Comparison of ENCODE assay signal across 10 mouse cellular contexts in genomic region chr9:15627384-15627783, GRCm38 (mm10). TPM values are rescaled to one million over a fixed set of nuclear protein-coding genes. Genes with fewer than 3 reads are reported as not detected.
DNase-seq lines count a peak whose midpoint lies in the region; ATAC-seq lines count a peak whose summit lies in the region.
"Had no signal": no experiment of that assay in that cellular context is flagged by ENCODE, and none has a peak within 500 bp of the region (broad histone marks: within the 10 kb centered on the region; RNA-seq: fewer than 3 reads in every experiment).

No protein-coding gene starts in this region.

- H3K4me3 ChIP-seq in heart, embryonic 16.5 days (ENCODE audit: low read length) = peak overlapping the region; percentile 46
- peak overlapping the region; percentile 34 for H3K4me3 ChIP-seq in embryonic facial prominence, embryonic 12.5 days
- peak overlapping the region; percentile 38 for H3K4me3 ChIP-seq in hindbrain, embryonic 16.5 days (ENCODE audit: low read length)
- H3K4me3 ChIP-seq in midbrain, embryonic 13.5 days (replicated peaks) = peak overlapping the region; percentile 41
- H3K4me3 ChIP-seq: myocyte had no signal

- WGBS in heart, embryonic 16.5 days = 20% methylated on average over 5 of the region's 5 CpGs
- 14% methylated on average over 5 of the region's 5 CpGs for WGBS in embryonic facial prominence, embryonic 12.5 days
- WGBS in hindbrain, embryonic 16.5 days = 14% methylated on average over 5 of the region's 5 CpGs
- WGBS in midbrain, embryonic 13.5 days = 10% methylated on average over 5 of the region's 5 CpGs

- DNase-seq in heart, postnatal 36 days = no peak
- DNase-seq in layer of hippocampus, adult 18-20 months (ENCODE audit: low spot score in 2 of 2) = no peak
- DNase-seq in urinary bladder, adult 2 months (ENCODE audit: low spot score) = no peak
- DNase-seq in frontal cortex, postnatal 36 days (ENCODE audit: low spot score in 2 of 2) = no peak

- intact Hi-C loops in heart, postnatal 36 days (cut with DNase I) = no loop called here

- H3K4me1 ChIP-seq in heart, embryonic 16.5 days (ENCODE audit: control insufficient read depth, insufficient read depth, low read length) = peaks cover 4% of the 10 kb centered on the region
- H3K4me1 ChIP-seq in embryonic facial prominence, embryonic 12.5 days = peaks cover 7% of the 10 kb centered on the region
- peaks cover 8% of the 10 kb centered on the region for H3K4me1 ChIP-seq in hindbrain, embryonic 16.5 days (ENCODE audit: control insufficient read depth, insufficient read depth, low read depth, low read length)
- H3K4me1 ChIP-seq in midbrain, embryonic 13.5 days (replicated peaks) = peaks cover 8% of the 10 kb centered on the region

- H3K27ac ChIP-seq in heart, embryonic 16.5 days (ENCODE audit: low read length) = no peak overlapping the region
- H3K27ac ChIP-seq in embryonic facial prominence, embryonic 12.5 days = no peak overlapping the region
- no peak overlapping the region for H3K27ac ChIP-seq in hindbrain, embryonic 16.5 days (ENCODE audit: low read depth, low read length)
- no peak overlapping the region for H3K27ac ChIP-seq in midbrain, embryonic 13.5 days

- peak overlapping the region; percentile 70 for H3K4me2 ChIP-seq in heart, embryonic 16.5 days (ENCODE audit: low read depth, low read length)
- H3K4me2 ChIP-seq in embryonic facial prominence, embryonic 12.5 days (replicated peaks) = peak overlapping the region; percentile 73
- H3K4me2 ChIP-seq in hindbrain, embryonic 16.5 days (ENCODE audit: low read length) = peak overlapping the region; percentile 68
- peak overlapping the region; percentile 72 for H3K4me2 ChIP-seq in midbrain, embryonic 13.5 days (replicated peaks)

- H3K9ac ChIP-seq in heart, embryonic 16.5 days (ENCODE audit: low read length) = peak overlapping the region; percentile 33; the same call in 1 of the 2 replicates
- peak overlapping the region; percentile 56; the same call in 1 of the 2 replicates for H3K9ac ChIP-seq in embryonic facial prominence, embryonic 12.5 days
- H3K9ac ChIP-seq in hindbrain, embryonic 16.5 days (ENCODE audit: low read depth, low read length) = peak overlapping the region; percentile 60
- H3K9ac ChIP-seq in midbrain, embryonic 13.5 days (replicated peaks) = 0 out of 2 replicates have a peak overlapping the region, but pooled peaks have one; percentile 51

- H3K9me3 ChIP-seq in heart, embryonic 16.5 days (replicated peaks; ENCODE audit: control insufficient read depth, low read length) = no peaks in the 10 kb centered on the region
- H3K9me3 ChIP-seq in embryonic facial prominence, embryonic 12.5 days = no peaks in the 10 kb centered on the region
- no peaks in the 10 kb centered on the region for H3K9me3 ChIP-seq in hindbrain, embryonic 16.5 days (ENCODE audit: control insufficient read depth, low read length)
- no peaks in the 10 kb centered on the region for H3K9me3 ChIP-seq in midbrain, embryonic 13.5 days

- H3K36me3 ChIP-seq in heart, embryonic 16.5 days (ENCODE audit: control insufficient read depth, insufficient read depth) = no peaks in the 10 kb centered on the region
- no peaks in the 10 kb centered on the region for H3K36me3 ChIP-seq in embryonic facial prominence, embryonic 12.5 days
- no peaks in the 10 kb centered on the region for H3K36me3 ChIP-seq in hindbrain, embryonic 16.5 days (ENCODE audit: control insufficient read depth, insufficient read depth, low read length)
- no peaks in the 10 kb centered on the region for H3K36me3 ChIP-seq in midbrain, embryonic 13.5 days

- no peak for ATAC-seq in heart, embryonic 16.5 days (replicated peaks; ENCODE audit: extremely low read depth, insufficient read depth, low FRiP score)
- ATAC-seq in embryonic facial prominence, embryonic 12.5 days (ENCODE audit: insufficient number of reproducible peaks, insufficient read depth, low FRiP score, low TSS enrichment) = no peak
- ATAC-seq in hindbrain, embryonic 16.5 days = peak; percentile 34
- ATAC-seq in midbrain, embryonic 13.5 days = peak; percentile 49

- H3K27me3 ChIP-seq in heart, embryonic 16.5 days (ENCODE audit: control insufficient read depth, insufficient read depth, low read length) = peaks cover 3% of the 10 kb centered on the region
- peaks cover 4% of the 10 kb centered on the region; the same call in 1 of the 2 replicates for H3K27me3 ChIP-seq in embryonic facial prominence, embryonic 12.5 days
- H3K27me3 ChIP-seq in hindbrain, embryonic 16.5 days (replicated peaks; ENCODE audit: control insufficient read depth, insufficient read depth, low read length) = no peaks in the 10 kb centered on the region
- H3K27me3 ChIP-seq in midbrain, embryonic 13.5 days = no peaks in the 10 kb centered on the region; the same call in 1 of the 2 replicates
- H3K27me3 ChIP-seq: CH12.LX had no signal

RNA-seq across cellular contexts. Expression of gene Deup1, which starts 0.3 kb away (rescaled TPM):
- 1.5 and 2.5 TPM in 2 replicates for polyA plus RNA-seq in heart, embryonic 16.5 days (2015; fragmentation: Nextera tagmentation; extraction: Ambion mirVana)
- under 1 TPM in 1 of 2 experiments, not detected in 1; 0.08 TPM for total RNA-seq in heart, postnatal 36 days (2021)
- 0.34 and 0.56 TPM in 2 replicates for polyA plus RNA-seq in embryonic facial prominence, embryonic 12.5 days (2016; fragmentation: Nextera tagmentation; extraction: Ambion mirVana)
- polyA plus RNA-seq in hindbrain, embryonic 16.5 days (2015; fragmentation: Nextera tagmentation; extraction: Ambion mirVana) = 1.8 and 1.9 TPM in 2 replicates
- polyA plus RNA-seq in midbrain, embryonic 13.5 days (2015; fragmentation: Nextera tagmentation; extraction: Ambion mirVana) = 0.96 and 1.0 TPM in 2 replicates
- 1 to 10 TPM in 1 of 2 experiments, under 1 TPM in 1; 0.89 to 1.3 TPM for total RNA-seq in layer of hippocampus, adult 18-20 months (2021)
- polyA plus RNA-seq in urinary bladder, adult 2 months (2012; rRNA removed) = 0.15 and 0.24 TPM in 2 replicates
- polyA plus RNA-seq: myocyte had no signal

Comparison
In these comparisons a context has a peak if more than half of its experiments do, and no peak if none do; other contexts are left out.
1. ATAC-seq: peak in hindbrain, embryonic 16.5 days (single experiment) and midbrain, embryonic 13.5 days (single experiment); none in heart, embryonic 16.5 days (single experiment) and embryonic facial prominence, embryonic 12.5 days (single experiment).
2. Peak in every context shown above with its lines, with median percentiles within 50 percentile points of each other: H3K4me2 ChIP-seq, H3K4me3 ChIP-seq and H3K9ac ChIP-seq.